Mouse (Mus musculus) ES-CJ7 (cell line): ENCODE results near the gene Itga7.

Source experiments
- DNase-seq: peaks from one replicate; pipeline ENCODE4 v3.0.0; 2011; ENCODE audit warnings: low read depth, low spot score

Itga7 gene

DNA sequence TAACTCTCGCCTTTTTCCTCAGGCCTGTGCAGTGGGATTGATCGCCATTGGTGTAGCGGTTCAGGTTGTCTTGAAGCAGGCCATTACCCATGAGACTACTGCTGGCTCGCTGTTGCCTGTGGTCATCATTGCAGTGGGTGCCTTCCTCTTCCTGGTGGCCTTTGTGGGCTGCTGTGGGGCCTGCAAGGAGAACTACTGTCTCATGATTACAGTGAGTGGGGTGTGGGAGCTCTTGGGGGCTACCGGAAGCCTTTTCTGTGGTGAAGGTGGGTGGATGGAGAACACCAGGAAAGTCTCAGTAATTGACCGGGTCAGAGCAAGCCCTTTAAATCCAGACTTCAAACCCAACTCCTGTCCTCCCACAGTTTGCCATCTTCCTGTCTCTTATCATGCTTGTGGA, 22.2 kb upstream of the Itga7 start:
- DNase-seq: no peak

DNA sequence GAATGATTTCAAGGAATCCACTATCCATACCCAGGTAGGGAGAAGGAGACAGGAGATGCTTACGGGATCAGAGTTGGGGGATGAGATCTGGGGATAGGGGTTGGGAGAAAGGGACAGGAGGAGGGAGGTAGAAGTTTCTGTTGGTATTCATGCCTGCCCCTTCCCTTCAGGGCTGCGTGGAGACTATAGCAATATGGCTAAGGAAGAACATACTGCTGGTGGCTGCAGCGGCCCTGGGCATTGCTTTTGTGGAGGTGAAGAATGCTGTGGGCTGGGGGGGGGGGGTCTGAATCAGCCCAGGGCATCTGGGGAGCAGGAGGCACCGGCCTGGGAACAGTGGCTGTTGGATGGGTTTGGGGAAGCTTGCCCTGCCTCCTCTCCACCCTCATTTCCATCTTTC, 21.4 kb upstream of the Itga7 start:
- DNase-seq: no peak

DNA sequence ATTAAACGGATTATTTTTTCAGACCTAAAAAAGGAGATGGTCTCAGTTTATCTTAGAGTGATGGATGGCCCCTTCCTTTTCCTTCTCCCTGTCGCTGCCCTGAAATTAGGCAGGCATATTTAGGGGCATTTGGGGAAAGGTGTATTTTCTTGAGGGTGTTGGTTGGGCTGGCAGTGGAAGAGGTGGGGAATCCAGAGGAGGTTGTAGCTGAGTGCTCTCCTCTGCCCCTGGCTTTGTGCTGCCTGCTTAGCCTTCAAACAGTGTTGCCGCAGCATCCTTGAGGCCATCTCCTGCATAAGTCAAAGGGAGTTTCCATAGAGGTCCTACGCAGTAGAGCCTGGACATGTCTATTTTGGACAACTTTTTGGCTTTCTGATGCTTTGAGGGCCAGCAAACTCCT, 20.8 kb upstream of the Itga7 start:
- no peak for DNase-seq

GRCm38 (mm10) chr10:128913219-128913618, 20.4 kb upstream of the Itga7 start:
- DNase-seq: peak; percentile 94

DNA sequence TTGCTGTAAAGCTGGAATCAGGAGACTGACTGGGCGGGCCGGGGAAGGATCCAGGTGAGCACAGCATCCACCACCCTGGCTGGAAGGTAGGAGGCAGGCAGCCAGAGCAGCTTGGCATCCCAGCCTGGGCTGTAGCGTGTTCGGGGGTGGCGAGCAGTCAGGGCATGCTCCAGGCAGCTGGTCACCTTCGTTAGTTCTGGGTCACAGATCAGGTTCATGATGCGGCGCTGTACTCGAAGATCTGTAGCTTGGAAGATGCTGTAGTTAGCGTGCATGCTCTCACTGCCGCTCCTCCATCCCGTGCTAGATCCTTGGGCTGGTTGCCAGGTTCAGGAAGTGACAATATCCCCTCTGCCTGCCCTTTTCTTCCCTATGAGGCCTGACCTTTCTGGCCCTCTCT, 19.9 kb upstream of the Itga7 start:
- no peak for DNase-seq

- DNase-seq: no peak
Measured at GRCm38 (mm10) chr10:128915550-128915949, 18.1 kb upstream of the Itga7 start.

GRCm38 (mm10) chr10:128916665-128917064, 17.0 kb upstream of the Itga7 start:
- DNase-seq: no peak

DNA sequence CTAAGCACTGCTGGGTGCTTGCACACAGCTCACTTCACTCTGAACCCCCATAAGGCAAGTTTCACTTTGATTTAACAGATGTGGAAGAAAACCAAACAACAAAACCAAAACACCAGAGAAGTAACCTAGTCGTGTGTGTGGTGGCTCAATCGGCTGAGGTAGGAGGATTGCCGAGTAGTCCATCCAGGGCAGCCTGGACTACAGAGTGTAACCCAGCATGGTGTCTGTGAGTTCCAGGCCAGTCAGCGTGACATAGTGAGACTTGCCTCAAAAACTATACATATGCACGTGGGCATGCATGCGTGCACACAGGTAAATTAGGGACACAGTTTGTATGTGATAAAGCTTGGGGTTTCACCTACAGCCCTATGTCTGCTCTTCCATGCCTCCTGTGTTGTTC, 16.2 kb upstream of the Itga7 start:
- no peak for DNase-seq

DNA sequence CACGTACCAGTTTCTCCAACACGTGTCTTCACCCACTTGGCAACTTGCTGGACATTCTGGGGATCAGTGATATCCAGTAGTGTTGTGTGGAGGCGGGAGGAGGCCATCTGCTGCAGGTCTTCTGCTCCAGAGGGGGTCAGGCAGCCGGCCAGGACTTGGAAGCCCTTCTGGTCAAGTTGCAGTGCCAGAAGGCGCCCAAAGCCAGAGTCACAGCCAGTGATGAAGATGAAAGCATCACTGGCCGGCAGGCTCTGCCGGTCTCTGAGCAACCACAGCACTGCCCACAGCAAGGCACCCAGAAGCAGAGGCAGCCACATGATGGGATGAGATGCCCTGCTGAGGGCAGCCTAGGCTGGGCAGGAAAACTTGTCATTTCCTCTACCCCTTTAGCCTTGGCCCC, 15.4 kb upstream of the Itga7 start:
- DNase-seq: no peak

GRCm38 (mm10) chr10:128919203-128919631, 14.4 kb upstream of the Itga7 start:
- DNase-seq: no peak

DNA sequence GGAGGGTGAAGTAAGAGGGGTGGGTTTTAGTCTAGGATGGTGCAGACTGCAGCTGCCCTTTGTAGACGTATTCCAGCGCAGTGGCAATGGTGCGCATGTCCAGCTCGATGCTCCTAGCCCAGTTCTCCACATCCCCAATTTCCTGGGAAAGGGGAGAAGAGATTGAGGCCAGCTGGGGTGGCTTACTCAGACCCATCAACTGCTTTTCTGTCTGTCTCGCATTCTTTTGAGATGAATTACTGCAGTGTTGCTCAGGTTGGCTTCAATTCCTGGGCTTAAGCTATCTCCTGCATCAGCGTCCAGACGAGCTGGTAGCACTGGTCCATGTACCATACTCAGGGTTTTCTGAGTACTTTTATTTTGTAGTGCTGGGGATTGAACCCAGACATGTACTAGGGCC, 13.7 kb upstream of the Itga7 start:
- DNase-seq: no peak

DNA sequence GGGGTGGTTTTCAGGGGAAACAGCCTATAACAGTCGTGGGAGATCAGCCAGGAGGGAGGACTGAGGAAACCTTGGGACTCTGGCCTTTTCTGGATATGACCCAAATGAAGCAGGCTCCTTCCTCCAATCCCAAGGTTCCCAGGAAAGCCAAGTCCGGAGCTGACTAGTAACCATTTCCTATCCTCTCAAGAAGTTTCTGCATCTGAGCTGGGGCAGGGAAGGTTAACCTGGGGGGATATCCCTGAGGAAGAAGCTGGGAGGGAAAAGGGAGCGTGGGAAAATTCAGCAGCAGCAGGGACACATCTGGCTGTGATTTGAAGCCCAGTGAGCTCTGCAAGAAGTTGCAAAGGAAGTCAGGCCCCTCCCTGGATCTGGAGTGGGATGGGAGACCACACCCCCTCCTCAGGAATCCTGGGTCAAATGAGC, 12.9 kb upstream of the Itga7 start:
- DNase-seq: no peak

DNA sequence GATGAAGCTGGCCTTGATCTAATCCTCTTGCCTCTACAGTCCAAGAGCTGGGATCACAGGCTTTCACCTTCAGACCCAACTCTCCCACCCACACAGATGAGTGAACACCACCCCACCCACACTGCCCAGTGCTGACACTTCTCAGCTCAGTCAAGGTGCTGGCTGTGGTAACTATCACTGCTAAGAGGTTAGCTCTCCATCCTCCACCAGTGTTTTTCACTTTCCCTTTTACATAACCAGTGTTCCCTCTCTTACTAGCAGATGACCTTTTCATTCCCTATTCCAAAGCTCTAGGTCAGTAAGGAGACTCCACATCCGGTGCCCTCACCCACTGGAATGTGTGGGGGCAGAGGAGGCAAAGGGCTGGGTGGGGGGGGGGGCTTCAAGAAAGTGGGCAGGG, 12.4 kb upstream of the Itga7 start:
- no peak for DNase-seq

- no peak for DNase-seq
Measured at GRCm38 (mm10) chr10:128921883-128922821, 11.5 kb upstream of the Itga7 start.

GRCm38 (mm10) chr10:128922822-128923012, 10.9 kb upstream of the Itga7 start, which contains the start of gene Rdh5:
Rdh5 (minus strand) TSS chr10:128922888.
- DNase-seq: no peak

- peak; percentile 84 for DNase-seq
Measured at GRCm38 (mm10) chr10:128923013-128923691, 10.5 kb upstream of the Itga7 start.

GRCm38 (mm10) chr10:128923935-128924334, 9.7 kb upstream of the Itga7 start, which contains the start of gene Bloc1s1:
Bloc1s1 (minus strand) TSS chr10:128924035.
- DNase-seq: no peak

- no peak for DNase-seq
Measured at GRCm38 (mm10) chr10:128928356-128928755, 5.3 kb upstream of the Itga7 start.

GRCm38 (mm10) chr10:128929638-128930378, 3.8 kb upstream of the Itga7 start:
- DNase-seq: no peak

DNA sequence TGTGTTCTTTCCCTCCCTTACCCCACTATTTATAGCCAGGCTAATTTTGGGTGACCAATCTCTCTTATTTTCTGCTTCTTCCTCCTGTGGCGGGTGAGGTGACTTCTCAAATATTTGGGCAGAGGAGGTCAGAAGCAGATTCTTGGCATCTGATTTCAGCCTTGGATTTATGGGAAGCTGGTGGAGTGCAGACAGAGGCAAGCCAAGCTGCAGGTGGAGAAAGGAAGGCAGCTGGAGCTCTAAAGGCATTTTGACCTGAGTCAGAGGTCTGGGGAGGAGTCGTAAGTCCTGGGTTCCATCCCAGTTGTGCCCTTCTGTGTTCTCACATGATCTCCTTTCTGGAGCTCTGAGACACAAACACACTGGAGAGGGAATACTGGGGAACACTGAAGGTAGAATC, 2.2 kb upstream of the Itga7 start:
- DNase-seq: no peak

- DNase-seq: no peak
Measured at GRCm38 (mm10) chr10:128933976-128934721, 531 bp downstream of the Itga7 start.
